Mouse (Mus musculus) kidney, adult 18-20 months (tissue): ENCODE measurements around the gene Ndufa6.
"Not testable (repeated sequence)": the region's sequence is repeated elsewhere in the genome, so short reads cannot be mapped to it uniquely, and the experiment has no call there.

ENCODE experiments used
- DNase-seq: peaks from one replicate; pipeline ENCODE4 v3.0.0; 2021

The Ndufa6 gene

GRCm38 (mm10) chr15:82354126-82354945 is at the start of gene Ndufa6:
Gene Ndufa6 (minus strand): TSS chr15:82354322.
- peak; percentile 94 for DNase-seq

- no peak for DNase-seq
These were observed 49.5 kb upstream of the Ndufa6 start for GRCm38 (mm10) chr15:82403606-82404005.

- DNase-seq, result no peak
These were observed 48.6 kb upstream of the Ndufa6 start for GRCm38 (mm10) chr15:82402741-82403140.

GRCm38 (mm10) chr15:82402106-82402505 is 48.0 kb upstream of the Ndufa6 start:
- no peak for DNase-seq

- DNase-seq, result no peak
These were observed 47.4 kb upstream of the Ndufa6 start for GRCm38 (mm10) chr15:82401516-82401915.

- DNase-seq, result not testable (repeated sequence)
These were observed 41.8 kb upstream of the Ndufa6 start for GRCm38 (mm10) chr15:82395955-82396354.

- DNase-seq, result not testable (repeated sequence)
These were observed 39.8 kb upstream of the Ndufa6 start, which contains the start of gene Cyp2d11 for GRCm38 (mm10) chr15:82393922-82394321. Gene Cyp2d11 (minus strand): TSS chr15:82394022.

GRCm38 (mm10) chr15:82389916-82390315 is 35.8 kb upstream of the Ndufa6 start:
- not testable (repeated sequence) for DNase-seq

GRCm38 (mm10) chr15:82385729-82386128 is 31.6 kb upstream of the Ndufa6 start:
- DNase-seq, result no peak

GRCm38 (mm10) chr15:82382441-82382840 is 28.3 kb upstream of the Ndufa6 start:
- no peak for DNase-seq

- DNase-seq, result no peak
These were observed 26.6 kb upstream of the Ndufa6 start for GRCm38 (mm10) chr15:82380714-82381062.

- DNase-seq, result peak; percentile 80
These were observed 26.0 kb upstream of the Ndufa6 start, which contains the start of gene Cyp2d22 for GRCm38 (mm10) chr15:82379871-82380713. Gene Cyp2d22 (minus strand): TSS chr15:82380260.

- DNase-seq, result no peak
These were observed 25.4 kb upstream of the Ndufa6 start for GRCm38 (mm10) chr15:82379511-82379870.

- peak; percentile 35 for DNase-seq
These were observed 24.4 kb upstream of the Ndufa6 start for GRCm38 (mm10) chr15:82378261-82379180.

- DNase-seq, result no peak
These were observed 23.6 kb upstream of the Ndufa6 start for GRCm38 (mm10) chr15:82377701-82378100.

- peak; percentile 55 for DNase-seq
These were observed 22.4 kb upstream of the Ndufa6 start for GRCm38 (mm10) chr15:82376393-82377138.

- DNase-seq, result no peak
These were observed 21.7 kb upstream of the Ndufa6 start for GRCm38 (mm10) chr15:82375855-82376254.

- no peak for DNase-seq
These were observed 20.3 kb upstream of the Ndufa6 start for GRCm38 (mm10) chr15:82374437-82374836.

- no peak for DNase-seq
These were observed 18.9 kb upstream of the Ndufa6 start for GRCm38 (mm10) chr15:82372991-82373390.

- no peak for DNase-seq
These were observed 18.3 kb upstream of the Ndufa6 start for GRCm38 (mm10) chr15:82372446-82372845.

- no peak for DNase-seq
These were observed 14.7 kb upstream of the Ndufa6 start for GRCm38 (mm10) chr15:82368851-82369250.

- DNase-seq, result peak; percentile 0
These were observed 14.0 kb upstream of the Ndufa6 start for GRCm38 (mm10) chr15:82368146-82368545.
